Mouse (Mus musculus) heart, adult 2 months (tissue): ENCODE results near the gene Cpxm2. TPM values are rescaled to one million over a fixed set of nuclear protein-coding genes. Genes with fewer than 3 reads are reported as not detected.

ENCODE experiments used
- DNase-seq, 2 experiments: peaks; one replicate each; pipeline ENCODE4 v3.0.0; 2021
- H3K27ac ChIP-seq: fragments of 200-600 bp; 2 replicates; pipeline ENCODE4 v1.8.1; 2022
- H3K27me3 ChIP-seq: fragments of 200-500 bp; 2 replicates; pipeline ENCODE4 v1.6.1; 2012; ENCODE audit warnings: mild to moderate bottlenecking, low read length, inconsistent platforms, mixed read lengths; ENCODE audit not compliant: control insufficient read depth, insufficient read depth
- H3K36me3 ChIP-seq: fragments of 200-500 bp; 2 replicates; pipeline ENCODE4 v1.6.1; 2012; ENCODE audit warnings: low read length, inconsistent platforms; ENCODE audit not compliant: control insufficient read depth, insufficient read depth
- H3K4me1 ChIP-seq: fragments of 200-500 bp; 2 replicates; pipeline ENCODE4 v1.6.1; 2011; ENCODE audit warnings: low read length; ENCODE audit not compliant: control insufficient read depth, insufficient read depth
- H3K4me3 ChIP-seq: fragments of 200-600 bp; 2 replicates; pipeline ENCODE4 v1.8.1; 2022
- H3K79me2 ChIP-seq: fragments of 200-500 bp; replicated peaks from 2 replicates; pipeline ENCODE4 v1.6.1; 2012; ENCODE audit warnings: mild to moderate bottlenecking, inconsistent platforms, low read length, moderate library complexity, mixed read lengths; ENCODE audit not compliant: control insufficient read depth, insufficient read depth
- H3K9ac ChIP-seq: fragments of 200-500 bp; 2 replicates; pipeline ENCODE4 v1.6.1; 2012; ENCODE audit warnings: low read depth, mild to moderate bottlenecking, control low read depth, inconsistent platforms, low read length, mixed read lengths
- CTCF ChIP-seq: fragments of 200-600 bp; IDR thresholded peaks from 2 replicates; pipeline ENCODE4 v1.8.1; 2022; ENCODE audit warnings: antibody characterized with exemption, mild to moderate bottlenecking, moderate library complexity
- EP300 ChIP-seq: fragments of 200-500 bp; IDR thresholded peaks from 2 replicates; pipeline ENCODE4 v1.6.1; 2011; ENCODE audit warnings: low read depth, low read length, control low read depth; ENCODE audit not compliant: insufficient read depth
- POLR2A ChIP-seq: fragments of 200-500 bp; IDR thresholded peaks from 2 replicates; pipeline ENCODE4 v1.6.1; 2011; ENCODE audit warnings: mild to moderate bottlenecking, low read depth, low read length, control low read depth; ENCODE audit not compliant: insufficient read depth
- WGBS: fragments of 180-500 bp; shearing (Covaris S2); methylation state at CpG from one replicate; pipeline ENCODE4 v1.1.7; 2018; 5-methylcytosine and 5-hydroxymethylcytosine counted together
- intact Hi-C: fragments of 180-260 bp; cut with DNase I; formaldehyde crosslinking; loops from one replicate; pipeline ENCODE4 v1.15.1; 2025
- polyA plus RNA-seq: library from polyadenylated mRNA; depleted of rRNA; stranded (reverse); fragments of >200 nt; gene quantifications from 2 replicates; pipeline ENCODE4 v1.2.3, GENCODE M21; 2012
- total RNA-seq, 2 experiments: library from RNA; stranded (reverse); gene quantifications; 2 replicates each; pipeline ENCODE4 v1.2.3; 2021

The Cpxm2 gene
- total and polyA plus RNA-seq, 3 experiments: 8.8 to 18.6 (median 9.8) TPM

DNA sequence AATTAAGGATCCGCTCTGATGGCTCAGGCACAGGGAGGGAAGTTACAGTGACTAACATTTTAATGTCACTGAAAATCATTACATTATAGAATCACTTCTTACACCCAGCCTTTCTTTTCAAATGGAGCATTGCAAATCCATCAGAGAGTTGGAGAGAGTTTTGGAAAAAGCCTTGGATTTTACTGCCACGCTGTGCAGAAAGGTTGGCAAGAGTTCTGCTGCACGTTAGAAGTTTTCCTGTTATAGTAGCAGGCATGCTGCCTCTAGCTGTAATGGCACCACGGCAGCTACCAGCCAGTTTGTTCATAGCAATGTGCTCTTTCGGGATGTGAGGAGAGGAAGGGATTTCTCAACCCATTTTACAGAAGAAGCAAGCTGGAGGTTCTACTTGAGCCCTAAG lies 20.2 kb upstream of the Cpxm2 start:
- no peak overlapping the region for H3K4me3 ChIP-seq
- no peak overlapping the region for H3K9ac ChIP-seq
- WGBS: 73% methylated on average over 5 of the region's 5 CpGs
- TF ChIP-seq EP300: no peak
- TF ChIP-seq CTCF: no peak
- no peak for TF ChIP-seq POLR2A
- no peaks in the 10 kb centered on the region for H3K36me3 ChIP-seq
- H3K27me3 ChIP-seq: no peaks in the 10 kb centered on the region
- H3K79me2 ChIP-seq: no peaks in the 10 kb centered on the region
- intact Hi-C loops: no loop called here
- no peaks in the 10 kb centered on the region for H3K4me1 ChIP-seq
- no peak overlapping the region for H3K27ac ChIP-seq
- DNase-seq: no peak

DNA sequence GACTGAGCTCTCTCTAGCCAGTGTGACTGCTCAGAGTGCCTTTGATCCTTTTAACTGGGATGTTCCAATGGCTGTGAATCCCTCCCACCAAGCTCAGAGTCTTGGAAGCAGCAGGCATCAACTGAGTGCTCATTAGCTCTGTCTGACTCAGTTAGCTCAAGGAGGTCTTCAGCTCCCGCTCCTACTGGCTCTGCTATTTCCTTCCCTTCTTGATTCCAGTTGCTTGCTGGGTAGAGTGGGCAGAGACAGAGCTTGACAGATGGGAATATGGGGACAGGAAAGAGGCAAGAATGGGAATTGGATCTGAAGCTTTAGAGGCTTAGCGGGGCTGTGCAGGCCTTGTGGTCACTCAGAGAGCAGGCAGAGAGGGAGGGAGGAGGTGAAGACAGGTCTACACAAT lies 19.8 kb upstream of the Cpxm2 start:
- TF ChIP-seq CTCF: no peak
- TF ChIP-seq POLR2A: no peak
- no peak for TF ChIP-seq EP300
- DNase-seq: no peak

DNA sequence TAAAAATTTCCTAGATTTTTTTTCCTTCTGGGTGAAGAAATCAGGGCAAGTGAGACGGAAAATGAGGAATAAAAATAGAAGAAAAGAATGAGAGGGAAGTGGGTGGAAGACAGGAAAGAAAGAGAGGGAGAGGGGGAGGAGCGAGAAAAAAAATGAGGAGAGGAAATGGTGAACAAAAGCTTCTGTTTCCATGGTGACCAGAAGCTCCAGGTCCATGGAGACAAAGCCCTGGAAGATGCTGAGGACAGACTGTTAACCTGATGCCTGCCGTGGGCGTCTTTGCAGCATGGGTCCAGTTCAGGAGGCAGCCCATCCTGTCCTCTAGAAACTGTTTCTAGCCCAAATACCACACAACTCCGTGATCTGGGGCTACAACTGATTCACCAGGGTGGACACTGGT lies 17.7 kb upstream of the Cpxm2 start:
- Histone ChIP-seq H3K4me3 (no peak overlapping the region), H3K36me3 (no peaks in the 10 kb centered on the region), H3K79me2 (no peaks in the 10 kb centered on the region), H3K9ac (no peak overlapping the region), H3K27me3 (0 out of 2 replicates have a peak, but pooled peaks cover 2% of the 10 kb centered on the region), H3K27ac (no peak overlapping the region), H3K4me1 (no peaks in the 10 kb centered on the region)
- DNase-seq: no peak
- WGBS: 70% methylated on average over 5 of the region's 5 CpGs
- intact Hi-C loops: no loop called here
- TF ChIP-seq CTCF (no peak), POLR2A (no peak), EP300 (no peak)

More for the DNA sequence above, 19.8 kb upstream of the Cpxm2 start:
- Histone ChIP-seq H3K27ac (no peak overlapping the region), H3K27me3 (no peaks in the 10 kb centered on the region), H3K4me3 (no peak overlapping the region), H3K79me2 (no peaks in the 10 kb centered on the region), H3K36me3 (no peaks in the 10 kb centered on the region), H3K9ac (no peak overlapping the region), H3K4me1 (no peaks in the 10 kb centered on the region)
- 65% methylated on average over 2 of the region's 2 CpGs for WGBS
- intact Hi-C loops: no loop called here

DNA sequence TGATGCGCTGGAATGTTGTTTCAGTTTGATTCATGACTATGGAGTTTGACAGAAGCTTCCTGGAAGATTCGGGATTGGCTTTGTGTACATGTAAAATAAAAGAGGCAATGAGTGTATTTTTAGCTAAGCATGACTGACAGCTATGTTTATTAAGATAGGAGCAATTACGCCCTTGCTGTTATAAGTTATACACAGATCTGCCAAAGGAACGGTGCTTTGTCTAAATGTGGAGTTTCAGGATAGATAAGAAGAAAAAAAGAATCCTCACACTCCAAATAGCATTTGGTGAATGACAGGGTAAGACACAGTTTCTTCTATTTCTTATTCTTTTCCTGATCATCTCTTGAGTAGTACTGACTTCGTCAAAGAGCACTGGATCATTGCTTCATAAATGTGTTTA lies 17.2 kb upstream of the Cpxm2 start:
- H3K4me3 ChIP-seq: no peak overlapping the region
- H3K79me2 ChIP-seq: no peaks in the 10 kb centered on the region
- H3K27me3 ChIP-seq: 0 out of 2 replicates have a peak, but pooled peaks cover 2% of the 10 kb centered on the region
- no peaks in the 10 kb centered on the region for H3K36me3 ChIP-seq
- intact Hi-C loops: no loop called here
- no peak for DNase-seq
- WGBS: 49% methylated on average over 5 of the region's 5 CpGs
- no peak overlapping the region for H3K27ac ChIP-seq
- TF ChIP-seq CTCF (no peak), POLR2A (no peak), EP300 (no peak)
- H3K4me1 ChIP-seq: no peaks in the 10 kb centered on the region
- no peak overlapping the region for H3K9ac ChIP-seq

DNA sequence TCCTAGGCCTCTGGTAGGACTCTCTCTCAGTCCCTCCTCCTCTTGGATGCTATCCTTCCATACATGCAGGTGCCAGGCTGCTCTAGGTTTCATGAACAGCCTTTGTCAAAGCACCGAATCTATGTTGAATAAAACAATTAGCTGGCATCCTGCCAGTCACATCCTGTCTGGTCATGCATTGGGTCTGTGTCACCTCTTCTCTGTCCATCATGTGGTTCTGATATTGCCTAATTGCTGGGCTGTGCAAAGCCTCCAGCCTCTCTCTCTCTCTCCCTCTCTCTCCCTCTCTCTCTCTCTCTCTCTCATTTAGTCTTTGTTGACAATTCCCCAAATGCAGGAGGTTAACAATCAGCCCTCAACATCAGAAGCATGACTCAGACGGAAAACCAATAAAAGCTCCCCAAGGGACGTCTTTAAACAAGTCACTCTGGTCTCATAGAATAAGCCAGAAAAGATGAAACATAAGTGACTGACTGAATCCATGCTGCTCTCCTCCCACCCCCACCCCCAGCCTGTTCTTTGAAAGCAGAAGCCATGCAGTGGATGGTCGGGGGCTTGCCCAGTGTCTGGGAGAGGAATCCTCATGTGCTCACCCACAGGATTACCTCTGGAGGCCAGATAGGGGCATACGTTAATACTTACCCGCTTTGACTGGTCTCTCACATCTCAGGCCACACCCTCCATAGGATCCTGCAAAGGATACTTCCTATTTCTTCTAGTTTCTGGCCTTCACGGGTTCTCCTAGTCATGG lies 15.1 kb upstream of the Cpxm2 start:
- DNase-seq: no peak
- Histone ChIP-seq H3K9ac (no peak overlapping the region), H3K36me3 (no peaks in the 10 kb centered on the region), H3K27ac (no peak overlapping the region), H3K27me3 (0 out of 2 replicates have a peak, but pooled peaks cover 2% of the 10 kb centered on the region), H3K4me1 (no peaks in the 10 kb centered on the region), H3K4me3 (no peak overlapping the region), H3K79me2 (no peaks in the 10 kb centered on the region)
- 51% methylated on average over 7 of the region's 7 CpGs for WGBS
- TF ChIP-seq POLR2A (no peak), CTCF (no peak), EP300 (no peak)
- intact Hi-C loops: no loop called here

DNA sequence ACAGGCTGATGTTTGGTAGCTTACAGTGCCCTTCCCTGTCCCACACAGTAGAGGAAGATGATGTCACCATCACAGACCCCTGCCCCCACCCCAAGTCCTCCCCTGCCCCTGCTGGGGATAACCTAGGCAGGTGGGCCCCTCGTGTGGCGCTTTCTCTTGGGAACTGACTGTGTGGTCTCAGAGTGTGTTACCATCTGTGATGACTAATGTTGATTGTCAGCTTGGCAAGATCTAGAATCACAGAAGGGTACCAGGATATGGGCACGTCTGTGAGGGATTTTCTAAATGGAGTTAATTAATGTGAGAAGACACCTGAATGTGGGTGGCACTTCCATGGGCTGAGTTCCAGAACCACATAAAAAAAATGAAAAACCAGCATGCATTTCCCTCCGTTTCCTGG lies 12.7 kb upstream of the Cpxm2 start:
- Histone ChIP-seq H3K27ac (no peak overlapping the region), H3K36me3 (no peaks in the 10 kb centered on the region), H3K79me2 (no peaks in the 10 kb centered on the region), H3K27me3 (0 out of 2 replicates have a peak, but pooled peaks cover 2% of the 10 kb centered on the region), H3K4me3 (no peak overlapping the region), H3K9ac (no peak overlapping the region), H3K4me1 (no peaks in the 10 kb centered on the region)
- DNase-seq: no peak
- intact Hi-C loops: no loop called here
- TF ChIP-seq POLR2A: no peak
- TF ChIP-seq EP300: no peak
- no peak for TF ChIP-seq CTCF
- 65% methylated on average over 4 of the region's 4 CpGs for WGBS
